ENCODE assay signal across 26 mouse cellular contexts in genomic region chr13:25989067-25989756, GRCm38 (mm10).
"Had no signal": no experiment of that assay in that cellular context is flagged by ENCODE, and none has a peak within 500 bp of the region (broad histone marks: within the 10 kb centered on the region; RNA-seq: fewer than 3 reads in every experiment).

No protein-coding gene starts in this region.

- H3K4me3 ChIP-seq: gastrocnemius, adult 2 months; heart, embryonic 10.5 days; heart, embryonic 12.5 days; hindbrain, embryonic 10.5 days; hindbrain, embryonic 12.5 days; intestine, embryonic 15.5 days; layer of hippocampus, adult 2 months; left cerebral cortex, adult 2 months; limb, embryonic 10.5 days; limb, embryonic 12.5 days; liver, embryonic 13.5 days had no signal

- DNase-seq: gastrocnemius, adult 2 months; gastrocnemius, postnatal 10 days; gastrocnemius, postnatal 25 days; heart, adult 18-20 months; heart, postnatal 10 days; heart, postnatal 4 days; kidney, adult 18-20 months; kidney, adult 8-10 months; kidney, postnatal 4 days; liver; liver, embryonic 13.5 days had no signal

- ATAC-seq: forebrain, embryonic 16.5 days; hindbrain, embryonic 16.5 days; inflammation-experienced regulatory T-cells, adult 6 months; intestine, embryonic 15.5 days; intestine, postnatal 0 days had no signal

- H3K4me1 ChIP-seq: heart, embryonic 10.5 days; heart, embryonic 12.5 days; hindbrain, embryonic 10.5 days; hindbrain, embryonic 12.5 days; intestine, embryonic 15.5 days; limb, embryonic 10.5 days; limb, embryonic 12.5 days; liver, embryonic 13.5 days had no signal

- H3K9ac ChIP-seq: heart, embryonic 12.5 days; hindbrain, embryonic 12.5 days; hindbrain, embryonic 14.5 days; intestine, embryonic 15.5 days; limb, embryonic 12.5 days; liver, embryonic 13.5 days had no signal

- H3K4me2 ChIP-seq: heart, embryonic 12.5 days; hindbrain, embryonic 12.5 days; hindbrain, embryonic 14.5 days; intestine, embryonic 15.5 days; limb, embryonic 12.5 days; liver, embryonic 11.5 days; liver, embryonic 13.5 days had no signal

- H3K36me3 ChIP-seq: heart, embryonic 10.5 days; heart, embryonic 12.5 days; hindbrain, embryonic 10.5 days; hindbrain, embryonic 12.5 days; intestine, embryonic 15.5 days; limb, embryonic 10.5 days; limb, embryonic 12.5 days; liver, embryonic 13.5 days had no signal

- H3K27ac ChIP-seq: gastrocnemius, adult 2 months; heart, embryonic 10.5 days; hindbrain, embryonic 10.5 days; hindbrain, embryonic 12.5 days; hindbrain, embryonic 14.5 days; intestine, embryonic 15.5 days; layer of hippocampus, adult 2 months; left cerebral cortex, adult 2 months; limb, embryonic 10.5 days; limb, embryonic 12.5 days; liver, embryonic 13.5 days had no signal

- H3K9me3 ChIP-seq: heart, embryonic 10.5 days; heart, embryonic 12.5 days; hindbrain, embryonic 10.5 days; hindbrain, embryonic 12.5 days; intestine, embryonic 15.5 days; limb, embryonic 10.5 days; limb, embryonic 12.5 days; liver, embryonic 13.5 days had no signal

- H3K27me3 ChIP-seq: heart, embryonic 12.5 days; hindbrain, embryonic 12.5 days; intestine, embryonic 15.5 days; limb, embryonic 12.5 days; liver, embryonic 13.5 days had no signal
